Mouse (Mus musculus) neural tube, embryonic 15.5 days (tissue): ENCODE data around the gene Psmb11. TPM values are rescaled to one million over a fixed set of nuclear protein-coding genes. Genes with fewer than 3 reads are reported as not detected.

Experiments
- ATAC-seq: fragments of 200-750 bp; cut with Nextera tagmentation; 2 replicates; pipeline ENCODE4 v1.8.0; 2017; ENCODE audit warnings: mild to moderate bottlenecking, moderate TSS enrichment, moderate library complexity; ENCODE audit not compliant: low FRiP score
- H3K27ac ChIP-seq: fragments of 300-500 bp; sonication (generic); replicated peaks from 2 replicates; pipeline ENCODE4 v1.5.1; 2015; ENCODE audit warnings: mild to moderate bottlenecking, inconsistent platforms
- H3K27me3 ChIP-seq: fragments of 300-500 bp; sonication (generic); replicated peaks from 2 replicates; pipeline ENCODE4 v1.6.1; 2015; ENCODE audit warnings: inconsistent platforms
- H3K36me3 ChIP-seq: fragments of 300-500 bp; sonication (generic); 2 replicates; pipeline ENCODE4 v1.6.1; 2015; ENCODE audit warnings: inconsistent platforms
- H3K4me1 ChIP-seq: fragments of 300-500 bp; sonication (generic); 2 replicates; pipeline ENCODE4 v1.6.1; 2015; ENCODE audit warnings: inconsistent platforms
- H3K4me2 ChIP-seq: fragments of 300-500 bp; sonication (generic); 2 replicates; pipeline ENCODE4 v1.6.1; 2015; ENCODE audit warnings: inconsistent platforms, mild to moderate bottlenecking, moderate library complexity
- H3K4me3 ChIP-seq: fragments of 300-500 bp; sonication (generic); replicated peaks from 2 replicates; pipeline ENCODE4 v1.5.1; 2015; ENCODE audit warnings: mild to moderate bottlenecking, inconsistent platforms
- H3K9ac ChIP-seq: fragments of 300-500 bp; sonication (generic); replicated peaks from 2 replicates; pipeline ENCODE4 v1.6.1; 2015; ENCODE audit warnings: mild to moderate bottlenecking, inconsistent platforms
- H3K9me3 ChIP-seq: fragments of 300-500 bp; sonication (generic); replicated peaks from 2 replicates; pipeline ENCODE4 v1.6.1; 2016; ENCODE audit warnings: inconsistent platforms
- WGBS: fragments of 180-500 bp; shearing (Covaris S2); methylation state at CpG from one replicate; pipeline ENCODE4 v1.1.7; 2015; ENCODE audit warnings: mixed read lengths; 5-methylcytosine and 5-hydroxymethylcytosine counted together
- polyA plus RNA-seq: library from polyadenylated mRNA; unstranded; fragments of >200 nt; fragmentation: Nextera tagmentation; extraction: Ambion mirVana; gene quantifications from 2 replicates; pipeline ENCODE4 v1.2.1, GENCODE M21; 2015

Gene Psmb11
- polyA plus RNA-seq, 1 experiment from 2014 or later: 0.04 TPM

GRCm38 (mm10) chr14:54642224-54642944, 21.2 kb downstream of the Psmb11 start:
- WGBS: 80% methylated on average over 25 of the region's 25 CpGs
- Histone ChIP-seq H3K36me3 (peaks cover 62% of the 10 kb centered on the region), H3K4me3 (no peak overlapping the region), H3K27ac (peak overlapping the region; percentile 90; the same call in 1 of the 2 replicates), H3K4me1 (peaks cover 31% of the 10 kb centered on the region), H3K4me2 (no peak overlapping the region), H3K9ac (no peak overlapping the region), H3K9me3 (no peaks in the 10 kb centered on the region), H3K27me3 (no peaks in the 10 kb centered on the region)
- ATAC-seq: no peak

- H3K27me3 ChIP-seq: no peaks in the 10 kb centered on the region
These were observed 21.8 kb downstream of the Psmb11 start for GRCm38 (mm10) chr14:54643011-54643410.

GRCm38 (mm10) chr14:54644294-54644693, 23.1 kb downstream of the Psmb11 start:
- no peak overlapping the region for H3K4me2 ChIP-seq
- no peak overlapping the region for H3K27ac ChIP-seq
- no peak overlapping the region for H3K9ac ChIP-seq
- H3K36me3 ChIP-seq: peaks cover 67% of the 10 kb centered on the region
- H3K27me3 ChIP-seq: no peaks in the 10 kb centered on the region
- WGBS: 92% methylated on average over 9 of the region's 9 CpGs
- no peak overlapping the region for H3K4me3 ChIP-seq
- peaks cover 26% of the 10 kb centered on the region for H3K4me1 ChIP-seq
- no peaks in the 10 kb centered on the region for H3K9me3 ChIP-seq
- ATAC-seq: no peak

More at GRCm38 (mm10) chr14:54643011-54643410, 21.8 kb downstream of the Psmb11 start:
- Histone ChIP-seq H3K9ac (no peak overlapping the region), H3K27ac (no peak overlapping the region), H3K36me3 (peaks cover 61% of the 10 kb centered on the region), H3K4me2 (no peak overlapping the region), H3K4me1 (peaks cover 28% of the 10 kb centered on the region), H3K4me3 (no peak overlapping the region), H3K9me3 (no peaks in the 10 kb centered on the region)
- 91% methylated on average over 2 of the region's 2 CpGs for WGBS
- no peak for ATAC-seq

DNA sequence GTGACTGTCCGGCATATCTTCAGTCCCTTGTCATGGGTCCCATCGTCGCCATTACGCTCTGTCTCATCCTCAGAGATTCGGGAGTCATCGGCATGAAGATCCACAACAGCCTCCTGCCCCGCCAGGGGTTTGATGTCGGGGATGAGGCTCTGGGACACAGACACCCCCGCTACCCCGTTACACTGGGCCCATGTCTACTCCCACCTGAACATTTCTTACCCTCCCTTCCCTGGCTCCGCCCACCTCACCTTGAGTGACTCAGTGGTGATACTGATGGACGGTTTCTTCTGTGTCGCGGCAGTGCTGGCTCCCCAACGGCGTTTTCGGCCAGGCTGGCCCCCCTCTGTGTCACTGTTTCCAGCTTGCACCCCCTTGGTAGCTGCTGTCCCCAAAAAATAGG, 25.2 kb downstream of the Psmb11 start:
- no peak overlapping the region for H3K4me2 ChIP-seq
- no peak overlapping the region for H3K4me3 ChIP-seq
- no peaks in the 10 kb centered on the region for H3K27me3 ChIP-seq
- 95% methylated on average over 17 of the region's 17 CpGs for whole genome bisulfite sequencing
- peaks cover 85% of the 10 kb centered on the region for H3K36me3 ChIP-seq
- no peak overlapping the region for H3K27ac ChIP-seq
- H3K9ac ChIP-seq: no peak overlapping the region
- no peaks in the 10 kb centered on the region for H3K9me3 ChIP-seq
- no peak for ATAC-seq
- H3K4me1 ChIP-seq: peaks cover 34% of the 10 kb centered on the region

DNA sequence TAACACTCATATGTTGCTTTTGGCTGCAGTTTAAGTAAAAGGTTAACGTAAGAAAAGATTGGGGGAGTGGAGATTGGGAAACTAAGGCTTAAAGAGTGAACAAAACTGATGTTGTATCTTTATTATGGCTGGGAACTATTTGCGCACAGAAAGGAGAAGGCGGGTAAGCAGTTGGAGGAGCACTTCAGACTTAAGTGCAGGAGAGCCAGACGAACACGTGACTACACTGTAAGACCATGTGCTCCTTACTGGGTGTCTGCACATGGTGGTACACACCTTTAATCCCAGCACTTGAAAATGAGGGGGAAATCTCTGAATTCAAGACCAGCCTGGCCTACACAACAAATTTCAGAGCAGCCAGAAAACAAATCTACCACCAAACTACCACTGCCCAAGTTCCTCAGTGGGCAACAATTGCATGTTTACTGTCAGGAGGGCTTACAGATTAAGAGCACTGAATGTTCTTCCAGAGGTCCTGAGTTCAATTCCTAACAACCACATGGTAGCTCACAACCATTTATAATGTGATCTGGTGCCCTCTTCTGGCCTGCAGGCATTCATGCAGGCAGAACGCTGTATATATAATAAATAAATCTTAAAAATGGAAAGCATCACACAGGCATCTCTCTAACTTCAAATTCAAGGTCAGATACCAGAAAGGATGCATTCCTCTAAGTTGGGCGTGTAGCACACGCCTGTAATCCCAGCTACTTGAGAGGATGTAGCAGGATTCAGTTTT, 25.8 kb downstream of the Psmb11 start:
- Histone ChIP-seq H3K9me3 (no peaks in the 10 kb centered on the region), H3K4me3 (no peak overlapping the region), H3K27me3 (no peaks in the 10 kb centered on the region), H3K4me1 (peaks cover 37% of the 10 kb centered on the region), H3K9ac (no peak overlapping the region), H3K36me3 (peaks cover 88% of the 10 kb centered on the region), H3K27ac (no peak overlapping the region), H3K4me2 (no peak overlapping the region)
- no peak for ATAC-seq
- 93% methylated on average over 8 of the region's 8 CpGs for WGBS

- Histone ChIP-seq H3K27me3 (no peaks in the 10 kb centered on the region), H3K4me2 (no peak overlapping the region), H3K9me3 (no peaks in the 10 kb centered on the region), H3K4me3 (no peak overlapping the region), H3K27ac (no peak overlapping the region), H3K4me1 (peaks cover 45% of the 10 kb centered on the region), H3K9ac (no peak overlapping the region), H3K36me3 (peaks cover 81% of the 10 kb centered on the region)
- ATAC-seq: no peak
- 80% methylated on average over 4 of the region's 4 CpGs for WGBS
These were observed 26.7 kb downstream of the Psmb11 start for GRCm38 (mm10) chr14:54647900-54648299.

DNA sequence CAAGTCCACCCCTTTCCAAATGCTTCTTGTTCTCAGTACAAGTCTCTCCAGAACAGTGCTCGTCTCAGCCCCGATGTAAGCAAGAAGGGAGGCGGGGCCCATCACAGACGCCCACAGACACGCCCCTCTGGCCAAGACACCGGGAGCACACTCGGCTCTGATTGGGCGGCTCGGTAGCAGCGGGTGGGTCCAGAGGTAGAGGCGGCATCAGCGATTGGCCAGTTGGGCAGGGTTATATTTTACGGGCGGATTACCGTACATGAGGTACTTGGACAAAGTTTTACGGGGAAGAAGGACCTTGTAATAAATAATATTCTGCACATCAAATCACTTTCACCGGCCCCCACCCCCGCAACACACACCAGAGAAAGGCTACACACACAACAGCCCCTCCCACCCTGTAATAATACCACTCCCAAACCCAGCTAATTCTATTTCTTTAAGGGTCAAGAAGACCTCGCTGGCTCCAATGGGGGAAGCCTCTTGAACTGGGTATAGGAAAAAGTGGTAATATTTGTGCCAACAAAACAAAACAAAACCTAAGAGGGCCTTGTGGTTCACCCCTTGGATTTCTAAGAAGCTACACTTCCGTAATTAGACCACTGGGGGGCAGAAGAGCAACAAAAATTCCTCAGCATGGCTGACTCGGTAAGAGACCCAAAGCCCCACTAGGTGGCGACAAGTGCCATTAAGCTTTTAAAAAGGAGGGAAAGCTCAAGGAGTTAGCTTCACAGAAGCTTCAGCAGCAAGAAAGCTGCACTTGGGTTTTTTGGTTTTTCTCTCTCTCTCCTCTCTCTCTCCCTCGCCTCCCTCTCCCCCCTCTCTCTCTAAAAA, 29.6 kb downstream of the Psmb11 start:
- Histone ChIP-seq H3K9me3 (no peaks in the 10 kb centered on the region), H3K9ac (no peak overlapping the region), H3K27ac (0 out of 2 replicates have a peak overlapping the region, but pooled peaks have one; percentile 84), H3K4me2 (peak overlapping the region; percentile 65), H3K4me1 (peaks cover 54% of the 10 kb centered on the region), H3K4me3 (no peak overlapping the region; the same call in 1 of the 2 replicates), H3K27me3 (no peaks in the 10 kb centered on the region), H3K36me3 (peaks cover 57% of the 10 kb centered on the region)
- peak; percentile 37 for ATAC-seq
- WGBS: 66% methylated on average over 23 of the region's 23 CpGs

GRCm38 (mm10) chr14:54651556-54651955, 30.3 kb downstream of the Psmb11 start:
- Histone ChIP-seq H3K4me2 (peak overlapping the region; percentile 65), H3K27me3 (no peaks in the 10 kb centered on the region), H3K9ac (0 out of 2 replicates have a peak overlapping the region, but pooled peaks have one; percentile 62), H3K27ac (peak overlapping the region; percentile 84; the same call in 1 of the 2 replicates), H3K36me3 (peaks cover 57% of the 10 kb centered on the region), H3K9me3 (no peaks in the 10 kb centered on the region), H3K4me1 (peaks cover 54% of the 10 kb centered on the region), H3K4me3 (peak overlapping the region; percentile 57; the same call in 1 of the 2 replicates)
- WGBS: 88% methylated on average over 4 of the region's 4 CpGs
- peak; percentile 15; the same call in 1 of the 2 replicates for ATAC-seq

GRCm38 (mm10) chr14:54652787-54653186, 31.6 kb downstream of the Psmb11 start:
- no peaks in the 10 kb centered on the region for H3K9me3 ChIP-seq
- WGBS: 0% methylated on average over 7 of the region's 7 CpGs
- H3K4me2 ChIP-seq: peak overlapping the region; percentile 65
- no peak; the same call in 1 of the 2 replicates for ATAC-seq
- H3K27me3 ChIP-seq: no peaks in the 10 kb centered on the region
- peak overlapping the region; percentile 84 for H3K27ac ChIP-seq
- H3K4me3 ChIP-seq: peak overlapping the region; percentile 57
- H3K4me1 ChIP-seq: peaks cover 54% of the 10 kb centered on the region
- H3K9ac ChIP-seq: peak overlapping the region; percentile 62
- H3K36me3 ChIP-seq: peaks cover 57% of the 10 kb centered on the region

- Histone ChIP-seq H3K4me3 (peak overlapping the region; percentile 57), H3K4me2 (peak overlapping the region; percentile 65), H3K4me1 (peaks cover 49% of the 10 kb centered on the region), H3K36me3 (peaks cover 58% of the 10 kb centered on the region), H3K27me3 (no peaks in the 10 kb centered on the region), H3K27ac (peak overlapping the region; percentile 84), H3K9ac (peak overlapping the region; percentile 62), H3K9me3 (no peaks in the 10 kb centered on the region)
- WGBS: under 1% methylated on average over 12 of the region's 12 CpGs
- ATAC-seq: peak; percentile 77
These were observed 32.3 kb downstream of the Psmb11 start for GRCm38 (mm10) chr14:54653496-54653895.

DNA sequence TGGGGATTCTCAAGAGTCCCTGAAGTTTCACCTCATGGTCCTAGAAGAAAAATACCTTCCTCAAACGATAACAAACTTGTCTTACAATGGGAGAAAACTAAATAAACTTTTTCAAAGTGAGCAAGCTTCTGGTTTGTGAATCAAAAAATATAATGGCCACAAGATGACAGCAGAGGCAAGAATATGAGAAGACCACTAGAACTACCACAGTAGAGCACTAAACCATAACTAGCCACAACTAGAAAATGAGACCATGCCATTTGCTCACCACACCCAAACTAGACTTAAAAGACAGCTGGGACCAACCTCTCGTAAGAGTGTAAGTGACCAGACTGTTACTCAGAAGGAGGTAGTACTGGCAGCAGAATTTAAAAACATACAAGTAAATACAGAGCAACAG, 38.8 kb downstream of the Psmb11 start:
- H3K4me3 ChIP-seq: no peak overlapping the region
- WGBS: 88% methylated on average over 2 of the region's 2 CpGs
- no peaks in the 10 kb centered on the region for H3K4me1 ChIP-seq
- no peak overlapping the region for H3K9ac ChIP-seq
- H3K27me3 ChIP-seq: no peaks in the 10 kb centered on the region
- ATAC-seq: no peak
- peaks cover 94% of the 10 kb centered on the region for H3K36me3 ChIP-seq
- H3K4me2 ChIP-seq: no peak overlapping the region
- H3K27ac ChIP-seq: no peak overlapping the region
- no peaks in the 10 kb centered on the region for H3K9me3 ChIP-seq
